Comparison of ENCODE assay signal across 13 mouse cellular contexts in genomic region chr11:80566286-80566685, GRCm38 (mm10).
DNase-seq lines count a peak whose midpoint lies in the region; ATAC-seq and TF ChIP-seq lines count a peak whose summit lies in the region.
"Had no signal": no experiment of that assay in that cellular context is flagged by ENCODE, and none has a peak within 500 bp of the region (broad histone marks: within the 10 kb centered on the region; RNA-seq: fewer than 3 reads in every experiment).

No protein-coding gene starts in this region.

- H3K4me1 ChIP-seq in forebrain, postnatal 0 days (ENCODE audit: insufficient read depth), result peaks cover 15% of the 10 kb centered on the region
- no peaks in the 10 kb centered on the region for H3K4me1 ChIP-seq in forebrain, embryonic 10.5 days
- H3K4me1 ChIP-seq: limb, embryonic 12.5 days; liver, embryonic 15.5 days had no signal

- H3K4me2 ChIP-seq in forebrain, postnatal 0 days (ENCODE audit: low read depth), result no peak overlapping the region
- H3K4me2 ChIP-seq: limb, embryonic 12.5 days; liver, embryonic 15.5 days; neural tube, embryonic 13.5 days had no signal

- no peaks in the 10 kb centered on the region for H3K27me3 ChIP-seq in forebrain, postnatal 0 days (ENCODE audit: insufficient read depth, low read length)
- H3K27me3 ChIP-seq in forebrain, embryonic 10.5 days (ENCODE audit: poor library complexity, severe bottlenecking), result no peaks in the 10 kb centered on the region
- H3K27me3 ChIP-seq: liver, embryonic 15.5 days had no signal

- no peak overlapping the region for H3K9ac ChIP-seq in forebrain, postnatal 0 days
- H3K9ac ChIP-seq: limb, embryonic 12.5 days; liver, embryonic 15.5 days; neural tube, embryonic 13.5 days had no signal

- WGBS in forebrain, postnatal 0 days, result 63% methylated on average over 3 of the region's 3 CpGs
- 88% methylated on average over 3 of the region's 3 CpGs for whole genome bisulfite sequencing in forebrain, embryonic 10.5 days

- intact Hi-C loops in left cerebral cortex, postnatal 4 days (cut with DNase I), result no loop called here

- H3K9me3 ChIP-seq in forebrain, postnatal 0 days (ENCODE audit: low read length), result no peaks in the 10 kb centered on the region
- no peaks in the 10 kb centered on the region for H3K9me3 ChIP-seq in forebrain, embryonic 10.5 days
- H3K9me3 ChIP-seq: limb, embryonic 12.5 days; liver, embryonic 15.5 days; neural tube, embryonic 13.5 days had no signal

- peak; percentile 27 for DNase-seq in forebrain, postnatal 0 days
- no peak for DNase-seq in forebrain, embryonic 10.5 days (ENCODE audit: extremely low spot score, low spot score)
- DNase-seq in left cerebral cortex, adult 18-20 months (ENCODE audit: low spot score in 2 of 2), result peak; percentile 43 to 63
- DNase-seq in left cerebral cortex, postnatal 4 days, result no peak
- peak; percentile 56 to 68 for DNase-seq in frontal cortex, postnatal 36 days (ENCODE audit: low spot score in 2 of 2)
- peak; percentile 37 for DNase-seq in retina, embryonic 14.5 days (ENCODE audit: low spot score)
- no peak for DNase-seq in lung, postnatal 36 days
- no peak for DNase-seq in lung, postnatal 25 days (ENCODE audit: low spot score)
- DNase-seq: kidney, adult 8-10 months had no signal

- TF ChIP-seq CTCF in forebrain, postnatal 0 days (IDR thresholded peaks at IDR 0.05; ENCODE audit: low read depth), result no peak

- no peaks in the 10 kb centered on the region for H3K36me3 ChIP-seq in forebrain, postnatal 0 days (ENCODE audit: insufficient read depth)
- no peaks in the 10 kb centered on the region for H3K36me3 ChIP-seq in forebrain, embryonic 10.5 days (replicated peaks)
- H3K36me3 ChIP-seq: limb, embryonic 12.5 days; liver, embryonic 15.5 days; neural tube, embryonic 13.5 days had no signal

- peak overlapping the region; percentile 16; the same call in 1 of the 2 replicates for H3K27ac ChIP-seq in forebrain, postnatal 0 days (ENCODE audit: low read depth, low read length)
- no peak overlapping the region for H3K27ac ChIP-seq in forebrain, embryonic 10.5 days
- H3K27ac ChIP-seq: limb, embryonic 12.5 days; liver, embryonic 15.5 days; neural tube, embryonic 13.5 days had no signal

- H3K4me3 ChIP-seq in forebrain, postnatal 0 days (ENCODE audit: low read depth, low read length), result no peak overlapping the region
- H3K4me3 ChIP-seq in forebrain, embryonic 10.5 days, result no peak overlapping the region
- H3K4me3 ChIP-seq: limb, embryonic 12.5 days; liver, embryonic 15.5 days; neural tube, embryonic 13.5 days had no signal

- ATAC-seq in forebrain, postnatal 0 days, result no peak
- ATAC-seq: activated CD4-positive, CD25-positive, alpha-beta regulatory T cell, adult 4 months had no signal

Comparison
In these comparisons a context has a peak if more than half of its experiments do, and no peak if none do; other contexts are left out.
1. DNase-seq: peak in forebrain, postnatal 0 days (single experiment), left cerebral cortex, adult 18-20 months (2 of 2), frontal cortex, postnatal 36 days (2 of 2) and retina, embryonic 14.5 days (single experiment); none in forebrain, embryonic 10.5 days (single experiment), left cerebral cortex, postnatal 4 days (single experiment), lung, postnatal 36 days (single experiment) and lung, postnatal 25 days (single experiment).